Mouse (Mus musculus) adrenal gland, postnatal 14 days (tissue): ENCODE results near the gene Zscan5b. TPM values are rescaled to one million over a fixed set of nuclear protein-coding genes. Genes with fewer than 3 reads are reported as not detected.

Experiments used
- total RNA-seq: library from RNA; stranded (reverse); gene quantifications from 2 replicates; pipeline ENCODE4 v1.2.3, GENCODE M21; 2021

Gene Zscan5b
- total RNA-seq, 1 experiment from 2014 or later, result not detected

Other genes starting within 250 kb of the Zscan5b start
- gene Vmn1r65, start 211.3 kb upstream of the Zscan5b start, total RNA-seq, result not detected in 2 replicates
- gene Nlrp4c, start 177.1 kb upstream of the Zscan5b start, total RNA-seq, result not detected in 2 replicates
- 45.4 and 51.4 TPM in 2 replicates for gene Zfp787, start 66.3 kb upstream of the Zscan5b start, total RNA-seq
- 21.5 and 23.0 TPM in 2 replicates for gene Zfp444, start 50.1 kb upstream of the Zscan5b start, total RNA-seq
- gene Galp, start 25.2 kb upstream of the Zscan5b start, total RNA-seq, result not detected in 2 replicates
- gene Epp13, start 30.4 kb downstream of the Zscan5b start, total RNA-seq, result not detected in 2 replicates
- gene Zfp667, start 64.3 kb downstream of the Zscan5b start, total RNA-seq, result 7.1 and 7.2 TPM in 2 replicates
- 3.1 and 3.4 TPM in 2 replicates for gene Zfp583, start 109.0 kb downstream of the Zscan5b start, total RNA-seq
- 0.48 and 0.71 TPM in 2 replicates for gene Gm3854, start 121.5 kb downstream of the Zscan5b start, total RNA-seq
- gene Zfp78, start 141.0 kb downstream of the Zscan5b start, total RNA-seq, result 2.9 and 3.0 TPM in 2 replicates
- gene Zfp28, start 161.0 kb downstream of the Zscan5b start, total RNA-seq, result 2.6 and 4.8 TPM in 2 replicates
- gene Smim17, start 176.4 kb downstream of the Zscan5b start, total RNA-seq, result 0.38 and 0.41 TPM in 2 replicates
- gene Gm20715, start 188.0 kb downstream of the Zscan5b start, total RNA-seq, result 0.08 TPM in 1 of 2 replicates, not detected in the other
- not detected in 2 replicates for gene Olfr1344, start 216.4 kb downstream of the Zscan5b start, total RNA-seq
- gene Olfr1336, start 233.9 kb downstream of the Zscan5b start, total RNA-seq, result not detected in 2 replicates
- not detected in 2 replicates for gene Olfr1346, start 244.8 kb downstream of the Zscan5b start, total RNA-seq